Mouse (Mus musculus) Patski (cell line): ENCODE results near the gene Mmaa. TPM values are rescaled to one million over a fixed set of nuclear protein-coding genes. Genes with fewer than 3 reads are reported as not detected.

ENCODE experiments used
- ATAC-seq: fragments of 100-300 bp; one replicate; pipeline ENCODE4 v1.8.0; 2021
- CTCF ChIA-PET: fragments of 350-600 bp; sonication (Branson Sonifier 250); formaldehyde crosslinking; loops from one replicate; lab custom pipeline; 2022; ENCODE audit warnings: inconsistent platforms; lab: Charles Lee
- POLR2A ChIA-PET: fragments of 350-600 bp; sonication (Branson Sonifier 250); formaldehyde crosslinking; loops from one replicate; lab custom pipeline; 2022; ENCODE audit warnings: antibody characterized with exemption, inconsistent platforms; lab: Charles Lee
- DNase-seq: peaks from one replicate; pipeline ENCODE4 v3.0.0-alpha.2; 2011; ENCODE audit warnings: low read depth, low spot score
- H3K27me3 ChIP-seq: fragments of 371-371 bp; one replicate; pipeline ENCODE4 v1.5.1; 2021
- CTCF ChIP-seq: fragments of 100-300 bp; IDR thresholded peaks from one replicate; pipeline ENCODE4 v1.5.1; 2021
- in situ Hi-C: fragments of 300-500 bp; cut with MboI; formaldehyde crosslinking; loops from 3 replicates; pipeline ENCODE4 v1.11.1; 2018; ENCODE audit warnings: low pct_unique_long_range_greater_than_20kb, mixed read lengths
- polyA plus RNA-seq: library from polyadenylated mRNA; unstranded; gene quantifications from one replicate; pipeline ENCODE4 v1.2.3, GENCODE M21; 2021

Mmaa gene
- polyA plus RNA-seq, 1 experiment from 2014 or later = 12.5 TPM

DNA sequence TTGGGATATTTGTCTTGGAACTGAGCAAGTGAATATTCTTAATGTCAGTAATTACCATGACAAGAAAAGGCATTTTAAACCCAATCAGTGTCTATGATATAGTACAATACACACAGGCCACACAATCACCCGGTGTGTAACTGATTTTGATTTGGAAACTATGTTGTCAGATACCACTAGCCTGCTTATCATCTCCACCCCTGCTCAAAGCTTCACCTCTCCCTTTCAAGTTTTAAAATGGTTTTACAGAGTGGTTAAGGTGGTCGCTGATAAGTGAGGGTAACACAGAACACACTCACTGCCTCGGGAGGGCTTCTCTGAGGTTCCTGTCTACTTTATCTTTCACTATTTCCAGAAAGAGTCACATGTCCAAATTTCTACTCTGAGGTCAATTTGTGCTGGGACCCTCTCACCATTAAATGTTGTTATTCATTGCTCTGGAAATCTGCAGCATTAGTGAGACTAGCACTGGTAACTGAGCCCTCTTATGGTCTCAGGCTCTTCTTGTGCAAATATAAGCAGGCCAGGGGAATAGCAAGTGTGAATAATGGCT lies 1.9 kb downstream of the Mmaa start:
- ChIA-PET CTCF (no interaction called here), POLR2A (no interaction called here)
- in situ Hi-C loops = loop anchor here (5.0 to 25.0 kb wide), 4 partner anchors 75 to 1055 kb away; partner anchors contain the start of genes Lsm6 and Zfp827
- ATAC-seq = no peak
- TF ChIP-seq CTCF = no peak
- no peaks in the 10 kb centered on the region for H3K27me3 ChIP-seq
- no peak for DNase-seq

DNA sequence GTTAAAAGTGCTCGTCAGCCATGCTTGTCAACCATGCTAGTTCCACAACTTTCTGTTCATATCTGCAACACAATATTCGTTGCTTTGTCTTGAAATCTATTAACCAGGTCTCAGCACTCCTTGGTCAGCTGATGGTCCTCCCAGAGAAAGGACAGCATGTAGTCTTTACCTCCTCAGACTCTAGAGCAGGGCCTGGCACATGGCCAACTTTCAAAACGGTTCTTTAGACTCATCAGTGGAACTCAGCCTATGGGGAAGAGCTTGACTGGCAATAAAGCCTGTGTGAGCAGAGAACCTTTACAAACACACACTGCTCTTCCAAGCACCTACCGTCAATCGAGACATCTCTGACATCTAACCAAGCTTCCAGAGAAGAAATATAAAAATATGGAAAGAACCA lies 5.1 kb downstream of the Mmaa start:
- in situ Hi-C loops = loop anchor here (25.0 kb wide), 2 partner anchors 477 to 1052 kb away; partner anchors contain the start of gene Lsm6
- no peak for ATAC-seq
- DNase-seq = no peak
- no peaks in the 10 kb centered on the region for H3K27me3 ChIP-seq
- TF ChIP-seq CTCF = no peak
- ChIA-PET POLR2A (no interaction called here), CTCF (no interaction called here)

DNA sequence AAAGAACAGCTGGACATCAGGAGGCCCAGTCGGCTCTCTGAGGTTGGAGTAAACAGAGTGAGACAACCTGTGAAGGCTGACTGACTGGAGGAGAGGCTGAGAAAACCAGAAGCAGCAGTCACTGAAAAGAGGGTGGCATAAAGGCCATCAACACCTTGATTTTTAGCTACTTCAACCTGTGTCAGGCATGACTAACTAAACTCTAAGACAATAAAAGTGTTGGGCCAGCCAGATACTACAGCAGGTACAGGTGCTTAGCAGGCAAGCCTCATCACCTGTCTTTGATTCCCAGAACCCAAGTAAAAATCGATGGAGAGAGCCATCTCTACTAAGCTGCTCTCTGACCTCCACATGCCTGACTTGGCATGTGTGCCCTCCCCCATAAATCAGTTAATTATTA lies 6.1 kb downstream of the Mmaa start:
- ChIA-PET CTCF (interaction anchor here (1.0 kb wide), 1 partner anchor 295 kb away, joined by 3 read pairs; no protein-coding TSS in a partner anchor), POLR2A (no interaction called here)
- H3K27me3 ChIP-seq = no peaks in the 10 kb centered on the region
- TF ChIP-seq CTCF = no peak
- no peak for DNase-seq
- no peak for ATAC-seq
- in situ Hi-C loops = loop anchor here (25.0 kb wide), 2 partner anchors 476 to 1051 kb away; partner anchors contain the start of gene Lsm6

DNA sequence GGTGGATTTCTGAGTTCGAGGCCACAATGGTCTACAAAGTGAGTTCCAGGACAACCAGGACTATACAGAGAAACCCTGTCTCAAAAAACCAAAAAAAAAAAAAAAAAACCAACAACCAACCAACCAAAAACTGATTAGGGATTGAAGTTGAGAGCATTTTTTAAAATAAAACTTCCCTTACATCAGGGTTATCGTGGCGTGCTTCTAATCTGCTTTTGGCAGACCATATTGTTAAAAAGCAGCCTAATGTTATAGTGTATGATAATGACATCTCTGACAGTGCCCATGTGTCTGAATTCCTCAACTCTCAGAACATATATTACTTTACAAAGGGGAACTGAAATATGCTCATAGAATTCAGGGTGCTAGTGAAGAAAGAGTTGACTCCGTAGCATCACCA lies 6.5 kb downstream of the Mmaa start:
- H3K27me3 ChIP-seq = no peaks in the 10 kb centered on the region
- CTCF ChIA-PET = interaction anchor here (1.0 to 1.4 kb wide), 3 partner anchors 11 to 295 kb away, joined by 3 read pairs; no protein-coding TSS in a partner anchor
- in situ Hi-C loops = loop anchor here (25.0 kb wide), 2 partner anchors 476 to 1051 kb away; partner anchors contain the start of gene Lsm6
- POLR2A ChIA-PET = interaction anchor here (0.6 kb wide), 1 partner anchor 1164 kb away, joined by 3 read pairs; no protein-coding TSS in a partner anchor
- ATAC-seq (no peak), DNase-seq (no peak)
- no peak for TF ChIP-seq CTCF

DNA sequence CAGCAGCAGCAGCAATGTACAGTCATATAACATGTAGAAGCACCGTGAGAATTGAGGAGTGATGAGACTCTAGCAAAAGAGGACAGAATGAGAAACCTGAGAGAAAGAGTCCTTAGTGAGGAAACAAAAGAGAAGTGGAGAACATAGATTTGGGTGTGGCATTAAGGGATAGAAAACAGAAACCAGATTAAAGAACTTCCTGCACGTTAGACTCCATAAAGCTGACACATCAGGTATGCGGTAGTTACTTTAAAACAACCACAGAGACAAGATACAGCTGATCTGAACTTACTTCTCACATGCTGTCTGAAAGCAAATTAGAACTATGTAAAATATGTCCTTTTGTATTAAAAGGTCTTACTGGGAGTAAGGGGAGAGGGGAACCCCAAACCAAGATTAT lies 8.3 kb downstream of the Mmaa start:
- ChIA-PET POLR2A (no interaction called here), CTCF (no interaction called here)
- in situ Hi-C loops = loop anchor here (25.0 kb wide), 2 partner anchors 474 to 1049 kb away; partner anchors contain the start of gene Lsm6
- no peak for TF ChIP-seq CTCF
- no peak for ATAC-seq
- H3K27me3 ChIP-seq = no peaks in the 10 kb centered on the region
- DNase-seq = no peak

DNA sequence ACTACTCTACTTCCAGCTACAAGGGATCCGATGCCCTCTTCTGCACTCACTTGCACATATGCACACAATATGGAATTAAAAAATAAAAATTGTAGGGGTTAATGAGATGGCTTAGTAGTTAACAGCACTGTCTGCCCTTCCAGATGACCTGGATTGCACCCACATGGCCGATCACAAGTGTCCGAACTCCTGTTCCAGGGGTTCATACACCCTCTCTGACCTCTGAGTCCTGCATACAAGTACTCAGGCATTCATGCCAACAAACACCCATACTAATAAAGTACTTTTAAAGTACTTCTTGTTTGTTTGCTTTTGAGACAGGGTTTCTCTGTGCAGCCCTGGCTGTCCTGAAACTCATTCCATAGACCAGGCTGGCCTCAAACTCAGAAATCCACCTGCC lies 10.1 kb downstream of the Mmaa start:
- POLR2A ChIA-PET = no interaction called here
- DNase-seq = no peak
- ATAC-seq = no peak
- CTCF ChIA-PET = no interaction called here
- H3K27me3 ChIP-seq = no peaks in the 10 kb centered on the region
- no peak for TF ChIP-seq CTCF
- in situ Hi-C loops = loop anchor here (25.0 kb wide), 2 partner anchors 472 to 1047 kb away; partner anchors contain the start of gene Lsm6

DNA sequence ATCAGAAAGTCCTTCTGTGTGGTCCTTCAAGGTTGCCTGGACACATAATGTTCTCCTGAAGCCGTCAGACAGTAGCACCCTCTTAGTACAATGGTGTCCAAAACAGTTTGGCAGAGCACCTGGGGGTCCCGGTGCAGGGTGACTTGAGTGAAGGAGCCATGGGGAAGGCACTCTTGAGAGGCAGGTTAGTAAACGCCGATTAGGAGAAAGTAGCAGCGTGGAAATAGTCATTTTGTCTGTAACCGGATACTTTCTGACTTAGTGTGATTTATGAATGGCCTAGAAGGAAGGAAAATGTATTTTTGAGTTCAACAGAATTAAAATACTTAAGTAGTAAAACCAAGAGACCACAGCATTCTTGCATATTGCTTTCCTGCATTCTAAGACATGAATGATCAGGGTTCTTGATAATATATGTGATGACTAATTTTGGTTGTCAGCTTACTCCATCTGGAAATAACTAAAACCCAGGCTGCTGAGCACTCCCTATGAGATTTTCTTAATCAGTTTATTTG lies 13.3 kb downstream of the Mmaa start:
- DNase-seq (no peak), ATAC-seq (no peak)
- CTCF ChIA-PET = interaction anchor here (0.8 kb wide), 1 partner anchor 17 kb away, joined by 3 read pairs; no protein-coding TSS in a partner anchor
- in situ Hi-C loops = loop anchor here (25.0 kb wide), 2 partner anchors 469 to 1044 kb away; partner anchors contain the start of gene Lsm6
- H3K27me3 ChIP-seq = no peaks in the 10 kb centered on the region
- POLR2A ChIA-PET = no interaction called here
- TF ChIP-seq CTCF = no peak

DNA sequence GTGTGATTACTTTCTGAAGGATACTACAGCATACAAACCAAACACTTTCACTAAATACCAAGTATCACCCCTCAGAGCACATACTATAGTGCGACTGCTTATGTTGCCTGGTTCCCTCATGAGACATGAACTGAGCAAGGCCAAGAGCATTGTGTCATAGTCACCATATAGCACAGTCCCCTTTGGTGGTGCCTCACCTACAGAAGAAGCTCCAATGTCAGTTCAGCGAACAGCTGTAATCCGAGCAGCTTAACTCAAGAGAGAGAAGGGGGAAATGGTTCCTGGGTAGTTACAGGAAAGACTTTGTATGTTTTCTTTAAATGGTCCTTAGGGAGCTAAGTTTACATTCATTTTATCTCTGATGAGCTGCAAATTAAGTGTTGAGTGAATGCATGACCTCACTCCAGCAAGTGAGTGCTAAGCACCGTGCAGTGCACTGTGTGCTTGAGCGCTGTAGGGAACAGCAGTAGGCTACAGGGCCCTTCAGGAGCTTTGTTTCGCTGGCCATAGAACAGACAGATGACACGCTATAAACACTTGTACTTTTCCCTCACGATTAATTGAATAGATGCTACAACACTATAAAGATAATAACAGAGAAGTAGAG lies 17.4 kb downstream of the Mmaa start:
- CTCF ChIA-PET = interaction anchor here (0.6 to 0.9 kb wide), 2 partner anchors 10 to 14 kb away, joined by 3 read pairs; no protein-coding TSS in a partner anchor
- in situ Hi-C loops = loop anchor here (25.0 kb wide), 2 partner anchors 465 to 1040 kb away; partner anchors contain the start of gene Lsm6
- ATAC-seq (no peak), DNase-seq (no peak)
- POLR2A ChIA-PET = no interaction called here
- TF ChIP-seq CTCF = no peak
- H3K27me3 ChIP-seq = no peaks in the 10 kb centered on the region

DNA sequence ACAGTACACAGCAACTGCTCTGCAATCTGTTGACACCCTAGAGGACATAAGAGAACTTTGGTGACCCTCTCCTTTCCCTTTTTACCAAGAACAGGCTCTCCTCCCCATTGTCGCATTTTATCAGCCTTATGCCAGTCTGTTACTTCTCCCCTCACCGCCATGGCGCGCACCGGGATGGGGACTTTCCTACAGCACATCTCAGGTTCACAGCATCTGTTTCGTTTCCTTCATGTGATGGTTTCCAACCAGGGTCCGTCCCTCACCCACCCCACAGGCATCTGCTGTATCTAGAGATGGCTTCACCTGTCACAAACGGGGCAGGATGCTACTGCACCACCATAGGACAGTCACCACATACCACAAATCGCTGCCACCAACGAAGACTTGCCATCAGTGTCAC lies 19.8 kb downstream of the Mmaa start:
- H3K27me3 ChIP-seq = no peaks in the 10 kb centered on the region
- CTCF ChIA-PET = no interaction called here
- DNase-seq = no peak
- TF ChIP-seq CTCF = no peak
- POLR2A ChIA-PET = no interaction called here
- in situ Hi-C loops = loop anchor here (25.0 kb wide), 2 partner anchors 463 to 1038 kb away; partner anchors contain the start of gene Lsm6
- no peak for ATAC-seq

DNA sequence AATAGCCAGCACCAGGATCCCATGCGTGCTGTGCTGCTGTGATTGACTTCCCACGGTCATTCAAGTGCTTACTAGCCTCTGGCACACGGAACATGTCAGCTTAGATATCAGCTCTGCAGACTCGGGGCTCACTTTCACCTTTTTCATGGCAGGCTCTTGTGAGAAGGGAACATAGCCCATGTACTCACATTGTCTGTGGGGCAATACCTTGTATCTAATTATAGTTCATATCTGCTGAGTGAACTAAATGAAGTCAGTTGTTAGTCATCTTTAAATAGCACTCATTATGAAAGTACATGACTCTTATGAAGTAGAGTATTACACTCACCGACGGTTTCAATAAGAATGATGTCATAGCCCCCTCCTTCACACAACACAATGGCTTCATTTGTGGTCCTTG lies 21.0 kb downstream of the Mmaa start:
- no peaks in the 10 kb centered on the region for H3K27me3 ChIP-seq
- ChIA-PET CTCF (no interaction called here), POLR2A (interaction anchor here (1.3 kb wide), 1 partner anchor 27 kb away, joined by 3 read pairs; no protein-coding TSS in a partner anchor)
- in situ Hi-C loops = no loop called here
- DNase-seq (no peak), ATAC-seq (no peak)
- no peak for TF ChIP-seq CTCF
